Mouse (Mus musculus) embryonic facial prominence, embryonic 13.5 days (tissue): ENCODE results near the gene Actg2. TPM values are rescaled to one million over a fixed set of nuclear protein-coding genes. Genes with fewer than 3 reads are reported as not detected.
A peak's percentile ranks its signal among the peaks of the same experiment; 100 is the strongest.

Source experiments
- ATAC-seq: fragments of 200-750 bp; cut with Nextera tagmentation; 2 replicates; pipeline ENCODE4 v1.8.0; 2017; ENCODE audit warnings: low read depth; ENCODE audit not compliant: insufficient number of reproducible peaks, insufficient read depth, low FRiP score, low TSS enrichment
- H3K27ac ChIP-seq: fragments of 300-500 bp; sonication (generic); 2 replicates; pipeline ENCODE4 v1.5.1; 2015; ENCODE audit warnings: moderate library complexity, mild to moderate bottlenecking, inconsistent platforms
- H3K27me3 ChIP-seq: fragments of 300-500 bp; sonication (generic); 2 replicates; pipeline ENCODE4 v1.6.1; 2015; ENCODE audit warnings: mild to moderate bottlenecking, inconsistent platforms
- H3K36me3 ChIP-seq: fragments of 300-500 bp; sonication (generic); 2 replicates; pipeline ENCODE4 v1.6.1; 2015; ENCODE audit warnings: mild to moderate bottlenecking, inconsistent platforms
- H3K4me1 ChIP-seq: fragments of 300-500 bp; sonication (generic); 2 replicates; pipeline ENCODE4 v1.6.1; 2015; ENCODE audit warnings: inconsistent platforms
- H3K4me2 ChIP-seq: fragments of 300-500 bp; sonication (generic); 2 replicates; pipeline ENCODE4 v1.6.1; 2015; ENCODE audit warnings: moderate library complexity, mild to moderate bottlenecking, inconsistent platforms
- H3K4me3 ChIP-seq: fragments of 300-500 bp; sonication (generic); 2 replicates; pipeline ENCODE4 v1.5.1; 2015; ENCODE audit warnings: mild to moderate bottlenecking, inconsistent platforms
- H3K9ac ChIP-seq: fragments of 300-500 bp; sonication (generic); 2 replicates; pipeline ENCODE4 v1.6.1; 2015; ENCODE audit warnings: mild to moderate bottlenecking, inconsistent platforms
- H3K9me3 ChIP-seq: fragments of 300-500 bp; sonication (generic); 2 replicates; pipeline ENCODE4 v1.6.1; 2016; ENCODE audit warnings: inconsistent platforms
- WGBS: fragments of 180-500 bp; shearing (Covaris S2); methylation state at CpG from one replicate; pipeline ENCODE4 v1.1.7; 2015; ENCODE audit warnings: mixed read lengths; 5-methylcytosine and 5-hydroxymethylcytosine counted together
- polyA plus RNA-seq: library from polyadenylated mRNA; unstranded; fragments of >200 nt; fragmentation: Nextera tagmentation; extraction: Ambion mirVana; gene quantifications from 2 replicates; pipeline ENCODE4 v1.2.1, GENCODE M21; 2015

Actg2 gene
- polyA plus RNA-seq, 1 experiment from 2014 or later, result 3.5 TPM

- Histone ChIP-seq H3K36me3 (no peaks in the 10 kb centered on the region), H3K27me3 (no peaks in the 10 kb centered on the region), H3K27ac (no peak overlapping the region), H3K9ac (no peak overlapping the region), H3K9me3 (no peaks in the 10 kb centered on the region), H3K4me3 (no peak overlapping the region), H3K4me1 (peaks cover 8% of the 10 kb centered on the region), H3K4me2 (no peak overlapping the region)
- ATAC-seq, result no peak
- WGBS, result 55% methylated on average over 2 of the region's 2 CpGs
Observed at GRCm38 (mm10) chr6:83510210-83510609, 25.9 kb downstream of the Actg2 start.

- Histone ChIP-seq H3K4me2 (no peak overlapping the region), H3K27ac (no peak overlapping the region), H3K4me3 (no peak overlapping the region), H3K4me1 (peaks cover 14% of the 10 kb centered on the region), H3K9ac (peak overlapping the region; percentile 27; the same call in 1 of the 2 replicates), H3K9me3 (no peaks in the 10 kb centered on the region), H3K36me3 (no peaks in the 10 kb centered on the region), H3K27me3 (no peaks in the 10 kb centered on the region)
- no peak for ATAC-seq
- WGBS, result 48% methylated on average over 8 of the region's 8 CpGs
Observed at GRCm38 (mm10) chr6:83509442-83509841, 26.6 kb downstream of the Actg2 start.

GRCm38 (mm10) chr6:83507168-83507546 is 28.9 kb downstream of the Actg2 start:
- ATAC-seq, result no peak; the same call in 1 of the 2 replicates
- Histone ChIP-seq H3K4me2 (peak overlapping the region; percentile 69), H3K4me3 (peak overlapping the region; percentile 68), H3K27me3 (no peaks in the 10 kb centered on the region), H3K4me1 (peaks cover 14% of the 10 kb centered on the region), H3K27ac (peak overlapping the region; percentile 96), H3K9ac (peak overlapping the region; percentile 83), H3K9me3 (no peaks in the 10 kb centered on the region), H3K36me3 (no peaks in the 10 kb centered on the region)
- WGBS, result 28% methylated on average over 6 of the region's 6 CpGs

- WGBS, result under 1% methylated on average over 54 of the region's 54 CpGs
- Histone ChIP-seq H3K9me3 (no peaks in the 10 kb centered on the region), H3K9ac (peak within 1 kb of the TSS; percentile 83), H3K4me2 (peak within 1 kb of the TSS; percentile 69), H3K27me3 (no peaks in the 10 kb centered on the region), H3K27ac (peak within 1 kb of the TSS; percentile 96), H3K4me1 (peaks cover 14% of the 10 kb centered on the region), H3K36me3 (no peaks in the 10 kb centered on the region), H3K4me3 (peak within 1 kb of the TSS; percentile 68)
- peak; percentile 99 for ATAC-seq
Observed at GRCm38 (mm10) chr6:83506258-83507167, 29.6 kb downstream of the Actg2 start, which contains the start of gene Dguok. Gene Dguok (minus strand): TSS chr6:83506969.

- H3K9ac ChIP-seq, result peak overlapping the region; percentile 83
- ATAC-seq, result no peak
- H3K27ac ChIP-seq, result peak overlapping the region; percentile 96; the same call in 1 of the 2 replicates
Observed at GRCm38 (mm10) chr6:83505554-83505953, 30.5 kb downstream of the Actg2 start.

GRCm38 (mm10) chr6:83503361-83503760 is 32.7 kb downstream of the Actg2 start:
- Histone ChIP-seq H3K27me3 (no peaks in the 10 kb centered on the region), H3K9ac (no peak overlapping the region), H3K4me1 (peaks cover 14% of the 10 kb centered on the region), H3K4me2 (no peak overlapping the region), H3K27ac (no peak overlapping the region), H3K36me3 (peaks cover 7% of the 10 kb centered on the region; the same call in 1 of the 2 replicates), H3K9me3 (no peaks in the 10 kb centered on the region), H3K4me3 (no peak overlapping the region)
- ATAC-seq, result no peak
- 75% methylated on average over 3 of the region's 3 CpGs for WGBS

More at GRCm38 (mm10) chr6:83505554-83505953, 30.5 kb downstream of the Actg2 start:
- Histone ChIP-seq H3K36me3 (no peaks in the 10 kb centered on the region), H3K4me3 (peak overlapping the region; percentile 68), H3K4me2 (peak overlapping the region; percentile 69), H3K9me3 (no peaks in the 10 kb centered on the region), H3K27me3 (no peaks in the 10 kb centered on the region), H3K4me1 (peaks cover 14% of the 10 kb centered on the region)
- WGBS, result 90% methylated on average over 4 of the region's 4 CpGs

- Histone ChIP-seq H3K4me1 (peaks cover 15% of the 10 kb centered on the region), H3K4me3 (no peak overlapping the region), H3K27ac (no peak overlapping the region), H3K9ac (peak overlapping the region; percentile 22; the same call in 1 of the 2 replicates), H3K36me3 (peaks cover 7% of the 10 kb centered on the region; the same call in 1 of the 2 replicates), H3K27me3 (no peaks in the 10 kb centered on the region), H3K9me3 (no peaks in the 10 kb centered on the region), H3K4me2 (no peak overlapping the region)
- ATAC-seq, result no peak
- WGBS, result 78% methylated on average over 3 of the region's 3 CpGs
Observed at GRCm38 (mm10) chr6:83502656-83503055, 33.4 kb downstream of the Actg2 start.

- Histone ChIP-seq H3K9ac (no peak overlapping the region), H3K9me3 (no peaks in the 10 kb centered on the region), H3K4me1 (peaks cover 25% of the 10 kb centered on the region), H3K27me3 (no peaks in the 10 kb centered on the region), H3K4me2 (no peak overlapping the region), H3K4me3 (no peak overlapping the region), H3K27ac (no peak overlapping the region), H3K36me3 (peaks cover 7% of the 10 kb centered on the region; the same call in 1 of the 2 replicates)
- WGBS, result 53% methylated on average over 9 of the region's 9 CpGs
- ATAC-seq, result no peak
Observed at GRCm38 (mm10) chr6:83501524-83502310, 34.3 kb downstream of the Actg2 start.

- no peak overlapping the region for H3K4me3 ChIP-seq
- WGBS, result 63% methylated on average over 3 of the region's 3 CpGs
- H3K4me2 ChIP-seq, result no peak overlapping the region
- H3K36me3 ChIP-seq, result peaks cover 14% of the 10 kb centered on the region
- no peak overlapping the region for H3K27ac ChIP-seq
- H3K9me3 ChIP-seq, result no peaks in the 10 kb centered on the region
- H3K27me3 ChIP-seq, result no peaks in the 10 kb centered on the region
- no peak for ATAC-seq
- H3K4me1 ChIP-seq, result peaks cover 25% of the 10 kb centered on the region
- H3K9ac ChIP-seq, result no peak overlapping the region
Observed at GRCm38 (mm10) chr6:83500462-83500861, 35.6 kb downstream of the Actg2 start.

GRCm38 (mm10) chr6:83499078-83499477 is 37.0 kb downstream of the Actg2 start:
- H3K9me3 ChIP-seq, result no peaks in the 10 kb centered on the region
- H3K27ac ChIP-seq, result no peak overlapping the region
- H3K9ac ChIP-seq, result no peak overlapping the region
- no peak for ATAC-seq
- H3K4me3 ChIP-seq, result no peak overlapping the region
- WGBS, result 92% methylated on average over 10 of the region's 10 CpGs
- H3K27me3 ChIP-seq, result no peaks in the 10 kb centered on the region
- H3K4me1 ChIP-seq, result peaks cover 17% of the 10 kb centered on the region
- H3K4me2 ChIP-seq, result no peak overlapping the region
- H3K36me3 ChIP-seq, result peaks cover 18% of the 10 kb centered on the region
